Mouse (Mus musculus): Measurements from ENCODE around the gene Srrm3.

Srrm3 gene

DNA sequence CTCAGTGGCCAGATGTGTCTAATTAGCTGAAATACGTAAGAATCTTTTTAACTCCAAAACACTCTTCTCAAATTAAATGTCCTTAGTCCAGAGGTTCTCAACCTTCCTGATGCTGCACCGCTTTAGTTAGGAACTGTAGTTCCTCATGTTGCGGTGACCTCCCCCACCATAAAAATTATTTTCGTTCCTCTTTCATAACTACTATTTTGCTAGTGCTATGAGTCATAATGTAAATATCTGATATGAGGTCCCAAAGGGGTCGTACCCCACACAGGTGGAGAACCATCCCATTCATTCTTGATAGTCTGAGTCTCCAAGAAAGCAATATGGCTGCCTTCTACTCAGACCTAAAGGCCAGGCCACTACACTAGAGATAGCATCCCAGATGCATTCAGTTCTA, 63.8 kb downstream of the Srrm3 start:
- no peak for DNase-seq (ENCODE audit: low spot score)

DNA sequence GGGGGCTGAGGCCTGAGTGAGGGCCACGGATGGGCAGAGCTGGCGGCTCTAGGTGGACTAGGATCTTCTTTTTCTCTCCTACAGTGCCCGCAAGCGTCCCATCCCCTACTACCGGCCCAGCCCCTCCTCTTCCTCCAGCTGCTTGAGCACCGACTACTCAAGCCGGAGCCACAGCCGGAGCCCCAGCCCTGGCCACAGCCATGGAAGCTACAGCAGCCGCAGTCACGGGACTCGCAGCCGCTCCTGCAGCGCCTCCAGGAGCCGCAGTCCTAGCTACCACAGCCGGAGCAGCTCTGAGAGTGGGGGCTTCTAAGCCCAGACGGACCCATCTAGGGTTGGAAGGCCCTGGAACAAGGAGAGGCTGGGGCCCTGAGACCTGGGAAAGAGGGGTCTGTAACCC, 66.3 kb downstream of the Srrm3 start:
- no peak for DNase-seq (ENCODE audit: low spot score)

DNA sequence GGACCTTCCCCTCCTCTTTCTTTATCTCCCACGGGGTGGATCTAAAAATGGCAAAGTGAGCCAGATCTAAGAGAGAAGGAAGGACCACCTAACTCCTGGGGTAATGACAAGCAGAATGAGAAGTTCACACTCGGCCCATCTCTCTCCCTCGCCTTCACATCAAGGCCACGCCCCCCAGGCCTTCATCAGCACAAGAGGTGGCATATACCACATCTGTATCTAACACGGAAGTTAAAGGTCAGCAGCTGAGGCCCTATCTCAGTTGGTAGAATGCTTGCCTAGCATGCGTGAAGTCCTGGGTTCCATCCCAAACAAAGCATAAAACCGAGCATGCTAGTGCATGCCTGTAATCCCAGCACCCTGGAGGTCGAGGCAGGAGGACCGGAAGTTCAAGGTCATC, 67.1 kb downstream of the Srrm3 start:
- DNase-seq (ENCODE audit: low spot score): no peak

DNA sequence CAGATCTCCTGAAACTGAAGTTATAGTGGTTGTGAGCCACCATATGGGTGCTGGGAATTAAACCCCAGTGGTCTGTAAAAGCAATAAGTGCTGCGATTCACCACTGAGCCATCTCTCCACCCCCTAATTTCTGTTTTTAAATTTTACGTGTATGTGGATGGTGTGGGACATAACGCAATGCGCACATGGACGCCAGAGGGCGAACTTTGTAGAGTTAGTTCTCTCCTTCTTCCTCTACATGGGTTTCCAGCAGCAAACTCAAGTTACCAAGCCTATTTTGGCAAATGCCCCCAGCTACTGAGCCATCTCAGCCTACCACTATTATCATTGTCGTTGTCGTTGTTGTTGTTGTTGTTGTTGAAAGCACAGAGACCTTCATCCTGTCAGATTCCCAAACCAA, 70.5 kb downstream of the Srrm3 start:
- DNase-seq (ENCODE audit: low spot score): no peak

DNA sequence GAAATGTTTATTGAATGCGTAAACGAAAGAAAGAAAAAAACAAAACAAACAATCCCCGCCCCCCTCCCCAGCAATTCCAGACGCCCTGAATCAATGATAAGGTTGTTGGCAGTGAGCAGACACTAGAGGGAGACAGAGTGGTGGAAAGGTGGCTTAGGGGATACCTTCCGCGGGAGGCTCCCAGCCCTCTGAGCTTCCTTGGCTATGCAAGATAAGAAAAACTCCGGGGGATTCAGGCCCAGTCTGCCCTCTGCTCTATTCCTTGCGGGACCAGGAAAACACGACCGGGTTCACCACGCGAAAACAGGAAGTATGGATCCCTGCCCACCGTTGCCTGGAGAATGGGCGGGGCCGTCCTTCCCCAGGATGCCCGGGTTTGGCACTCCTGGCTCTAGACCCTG, 71.1 kb downstream of the Srrm3 start:
- DNase-seq (ENCODE audit: low spot score): peak; percentile 66

DNA sequence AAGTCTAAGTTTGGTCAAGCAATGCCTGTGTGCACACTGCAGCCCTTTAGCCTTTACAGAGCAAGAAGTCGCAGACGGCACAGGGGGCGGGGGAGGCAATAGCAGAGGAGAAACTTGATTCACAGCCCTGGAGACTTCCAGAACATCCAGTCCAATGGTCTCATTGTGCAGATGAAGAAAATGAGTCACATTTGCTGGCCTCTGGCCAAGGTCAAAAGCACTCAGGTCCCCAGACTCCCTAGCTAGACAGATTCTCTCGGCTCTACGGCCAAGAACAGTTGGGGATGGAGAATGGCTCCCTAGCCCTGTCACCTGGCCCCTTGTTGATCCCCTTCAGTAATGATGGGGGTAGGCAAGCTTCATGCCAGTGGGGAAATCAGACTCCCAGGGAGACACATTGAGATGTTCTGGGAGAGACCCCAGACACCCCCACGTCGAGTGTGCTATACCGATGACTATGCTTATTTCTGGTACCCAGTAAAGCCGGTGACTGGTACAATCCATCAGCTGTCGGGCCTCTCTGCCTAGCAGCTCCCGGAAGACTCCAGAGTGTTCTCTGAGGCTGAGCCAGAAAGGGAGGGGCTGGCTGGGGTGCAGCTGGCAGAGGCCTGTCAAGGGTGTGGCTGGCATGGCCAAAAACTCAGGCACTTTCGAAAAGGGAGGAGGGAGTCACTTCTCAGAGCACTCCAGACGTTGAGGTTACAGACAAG, 72.9 kb downstream of the Srrm3 start:
- DNase-seq (ENCODE audit: low spot score): no peak

DNA sequence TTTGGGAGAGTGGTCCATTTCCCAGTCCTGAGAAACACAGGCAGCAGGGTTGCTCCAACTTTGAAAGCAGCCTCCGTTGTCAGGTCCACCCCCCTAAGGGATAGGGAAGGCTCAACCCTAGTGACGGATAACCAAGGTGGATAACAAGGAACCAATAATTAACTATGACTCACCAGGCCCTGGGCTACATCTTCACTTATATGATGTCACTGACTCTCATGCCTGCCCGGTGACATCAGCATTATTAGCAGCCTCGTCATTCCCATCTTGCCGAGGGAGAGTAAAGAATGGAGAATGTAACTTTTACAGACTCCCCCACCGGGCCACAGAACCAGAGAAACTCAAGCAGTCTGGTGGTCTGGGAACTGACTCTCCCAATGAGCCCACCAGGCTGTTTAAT, 78.0 kb downstream of the Srrm3 start:
- DNase-seq (ENCODE audit: low spot score): no peak

DNA sequence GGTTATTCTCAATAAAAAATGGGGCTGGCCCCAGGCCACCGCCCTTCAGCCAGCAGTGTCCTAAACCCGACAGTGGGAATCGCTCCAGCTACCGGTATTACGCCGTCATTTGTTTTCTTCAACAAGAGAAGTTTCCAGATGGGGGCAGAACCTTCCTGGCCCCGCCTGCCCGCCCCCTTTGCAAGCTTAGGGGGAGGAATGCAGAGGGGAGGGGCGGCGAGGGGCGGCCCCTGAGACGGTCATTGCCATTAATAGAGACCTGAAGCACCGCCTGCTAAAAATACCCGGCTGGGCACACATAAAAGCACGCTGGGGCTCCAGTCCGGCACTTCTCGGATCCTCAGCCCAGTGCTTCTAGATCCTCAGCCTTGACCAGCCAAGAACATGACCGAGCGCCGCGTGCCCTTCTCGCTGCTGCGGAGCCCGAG, 81.0 kb downstream of the Srrm3 start, which contains the start of gene Hspb1:
TSS of gene Hspb1 (plus strand) at position 245 of the 428 bp plus-strand sequence.
- DNase-seq (ENCODE audit: low spot score): peak; percentile 88

DNA sequence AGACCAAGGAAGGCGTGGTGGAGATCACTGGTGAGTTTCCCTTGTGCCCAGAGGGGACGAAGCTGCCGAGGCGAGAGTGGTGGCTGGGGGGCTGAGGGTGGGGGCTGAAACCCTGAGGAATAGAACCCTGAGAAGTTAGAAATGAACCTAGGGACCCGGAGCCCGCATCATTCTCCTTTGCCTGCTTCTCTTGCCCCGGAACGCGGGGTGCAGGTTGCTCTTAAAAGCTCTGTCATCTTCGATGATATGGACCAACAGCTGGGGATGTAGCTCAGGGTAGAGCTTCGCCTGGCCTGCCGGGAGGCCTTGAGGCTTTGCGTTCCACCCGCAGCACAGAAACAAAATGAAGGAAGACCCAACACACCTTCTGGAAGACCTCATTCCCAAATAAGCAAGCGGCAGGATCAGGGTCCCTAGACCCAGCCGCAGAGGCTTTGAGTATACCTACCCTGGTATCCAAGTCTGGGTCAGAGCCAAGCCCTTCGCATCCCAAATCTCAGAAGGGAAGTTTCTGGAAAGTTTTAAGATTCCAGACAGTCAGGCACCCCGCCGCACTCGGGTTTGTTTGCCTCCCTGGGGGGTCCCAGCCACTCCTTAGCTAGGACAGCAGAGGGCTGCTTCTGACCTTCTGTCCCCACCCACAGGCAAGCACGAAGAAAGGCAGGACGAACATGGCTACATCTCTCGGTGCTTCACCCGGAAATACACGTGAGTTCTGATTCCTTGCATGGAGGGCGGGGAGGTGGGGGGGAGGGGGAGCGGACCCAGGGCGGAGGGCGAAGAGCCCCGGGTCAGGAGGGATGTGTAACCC, 81.9 kb downstream of the Srrm3 start:
- peak; percentile 71 for DNase-seq (ENCODE audit: low spot score)

DNA sequence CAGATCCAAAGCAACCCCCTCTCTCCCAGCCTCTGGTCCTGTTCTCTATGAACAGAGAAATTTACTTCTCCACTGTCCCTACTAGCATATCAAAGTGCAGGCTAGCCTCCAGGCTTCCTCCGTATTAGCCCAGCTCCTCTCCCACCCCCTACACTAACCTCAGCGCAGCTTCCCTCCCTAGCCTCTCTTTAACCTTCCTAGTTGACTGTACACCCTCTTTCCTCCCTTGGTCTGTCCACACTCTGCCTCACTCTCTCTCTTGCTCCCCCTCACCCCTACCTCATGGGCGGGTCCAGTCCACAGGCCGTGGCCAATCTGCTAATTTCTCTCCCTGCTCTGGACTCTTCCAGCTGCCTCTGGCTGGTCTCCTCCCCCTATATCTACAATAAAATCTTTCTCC, 83.6 kb downstream of the Srrm3 start:
- no peak for DNase-seq (ENCODE audit: low spot score)

DNA sequence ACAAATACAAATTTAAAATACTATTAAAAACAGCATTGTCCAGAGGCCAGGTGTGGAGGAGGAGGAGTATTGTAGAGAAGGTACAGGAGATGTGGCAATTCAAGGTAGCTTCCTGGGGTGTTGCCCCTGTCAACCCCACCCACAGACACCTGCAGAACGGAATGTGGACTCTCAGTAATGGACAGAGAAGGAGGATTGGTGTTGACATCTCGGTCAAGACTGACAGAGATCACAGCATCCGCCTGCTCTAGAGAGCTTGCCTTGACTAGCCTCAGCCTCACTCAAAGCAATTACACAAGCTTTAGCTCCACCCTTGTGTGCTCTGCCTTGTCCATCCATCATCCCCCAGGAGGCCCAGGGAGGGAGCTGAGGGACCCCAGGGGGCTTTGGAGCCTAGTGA, 84.2 kb downstream of the Srrm3 start:
- DNase-seq (ENCODE audit: low spot score): no peak

DNA sequence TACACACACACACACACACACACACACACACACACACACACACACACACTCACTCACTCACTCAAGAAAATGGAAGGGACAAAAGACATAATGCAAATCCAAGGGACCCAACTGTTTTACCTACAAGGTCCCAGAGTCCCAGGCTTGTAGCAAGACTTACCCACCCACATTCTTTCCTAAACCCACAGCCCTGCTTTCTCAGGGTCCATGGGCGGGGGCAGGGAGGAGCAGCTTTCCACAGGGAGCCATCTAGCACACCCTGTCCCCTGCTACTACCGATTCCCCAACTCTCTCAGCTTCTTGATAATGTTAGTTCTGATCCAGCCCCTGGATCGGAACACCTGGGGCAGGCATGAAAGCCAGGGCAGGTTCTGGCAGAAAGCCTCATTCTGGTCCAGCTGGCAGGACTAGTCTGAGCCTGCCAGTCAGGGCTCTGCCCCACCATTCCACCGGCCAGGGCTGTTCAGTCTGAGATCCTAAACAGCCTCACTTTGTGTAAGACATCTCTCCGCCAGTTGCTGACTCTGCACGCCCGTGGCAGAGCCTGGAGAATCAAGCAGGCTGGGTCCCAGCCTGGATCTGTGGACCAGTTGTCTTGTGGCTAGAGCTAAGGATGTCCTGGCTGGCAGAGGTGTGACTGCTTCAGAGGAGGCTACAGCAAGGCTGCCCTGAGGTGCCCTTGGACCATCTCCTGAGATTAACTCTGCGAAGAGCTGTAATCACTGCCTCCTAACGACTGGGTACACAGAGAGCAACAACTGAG, 86.1 kb downstream of the Srrm3 start:
- DNase-seq (ENCODE audit: low spot score): no peak

DNA sequence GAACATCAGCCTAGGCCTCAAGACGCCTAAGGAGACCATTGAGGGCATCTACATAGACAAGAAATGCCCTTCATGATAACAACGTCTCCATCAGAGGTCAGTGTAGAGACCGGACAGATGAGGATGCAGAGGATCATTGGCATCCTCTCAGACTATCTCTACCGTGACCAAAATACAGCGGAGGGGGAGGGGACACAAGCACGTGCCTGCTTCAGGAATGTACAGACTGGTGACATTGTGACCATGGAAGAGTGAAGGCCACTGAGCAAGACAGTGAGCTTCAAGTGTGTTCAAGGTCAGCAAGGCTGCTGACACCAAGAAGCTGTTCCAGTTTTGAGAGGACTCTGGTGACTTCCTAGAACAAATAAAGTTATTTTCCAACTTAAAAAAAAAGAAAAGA, 88.3 kb downstream of the Srrm3 start:
- DNase-seq (ENCODE audit: low spot score): no peak

DNA sequence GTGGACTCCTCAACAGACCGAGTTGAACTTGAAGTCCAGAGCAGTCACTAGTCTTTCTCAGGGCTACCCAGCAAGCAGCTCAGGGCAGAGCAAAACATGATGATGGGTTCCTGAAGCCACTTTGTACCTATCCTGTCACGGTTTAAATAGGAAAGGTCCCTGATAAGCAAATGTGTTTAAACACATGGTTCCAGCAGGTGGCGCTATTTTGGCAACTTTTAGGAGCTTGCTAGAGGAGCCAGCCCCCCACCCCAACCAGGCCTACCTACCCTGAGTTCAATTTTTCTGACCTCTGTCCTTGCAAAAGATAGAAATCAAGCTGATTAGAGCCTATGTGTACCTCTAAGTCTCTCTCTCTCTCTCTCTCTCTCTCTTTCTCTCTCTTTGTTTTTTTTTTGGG, 91.3 kb downstream of the Srrm3 start:
- DNase-seq (ENCODE audit: low spot score): no peak

DNA sequence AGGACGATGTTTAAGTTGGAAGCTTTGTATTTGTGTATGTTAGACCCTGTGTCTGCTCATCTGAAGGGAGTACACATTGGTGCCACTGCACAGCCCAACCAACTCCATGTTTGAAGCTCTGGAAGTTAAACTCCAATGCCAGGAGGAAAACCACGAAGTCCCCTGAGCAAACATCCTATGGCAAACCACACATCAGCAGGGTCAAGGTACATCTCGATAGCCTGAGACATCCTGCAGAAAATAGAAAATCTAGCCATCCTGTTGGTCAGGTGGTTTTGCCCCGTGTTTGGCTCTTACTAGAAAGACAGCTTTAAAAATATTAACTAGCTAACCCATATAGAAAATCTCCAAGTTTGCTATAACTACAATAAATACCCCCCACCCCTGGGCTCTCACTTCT, 92.3 kb downstream of the Srrm3 start:
- DNase-seq (ENCODE audit: low spot score): peak; percentile 72

DNA sequence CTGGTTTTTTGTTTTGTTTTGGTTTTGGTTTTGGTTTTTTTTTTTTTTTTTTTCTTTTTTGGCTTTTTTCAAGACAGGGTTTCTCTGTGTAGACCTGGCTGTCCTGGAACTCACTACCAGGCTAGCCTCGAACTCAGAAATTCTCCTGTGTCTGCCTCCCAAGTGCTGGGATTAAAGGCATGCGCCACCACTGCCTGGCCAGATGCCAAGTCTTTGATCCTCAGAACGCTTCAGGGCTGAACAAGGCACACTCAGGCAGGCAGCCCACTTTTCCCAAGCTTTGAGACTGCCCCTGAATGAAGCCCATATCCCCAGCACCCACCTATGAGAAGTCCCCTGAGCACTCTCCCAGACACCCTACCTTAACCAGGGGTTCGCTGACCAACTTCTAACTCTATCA, 93.1 kb downstream of the Srrm3 start:
- DNase-seq (ENCODE audit: low spot score): no peak

DNA sequence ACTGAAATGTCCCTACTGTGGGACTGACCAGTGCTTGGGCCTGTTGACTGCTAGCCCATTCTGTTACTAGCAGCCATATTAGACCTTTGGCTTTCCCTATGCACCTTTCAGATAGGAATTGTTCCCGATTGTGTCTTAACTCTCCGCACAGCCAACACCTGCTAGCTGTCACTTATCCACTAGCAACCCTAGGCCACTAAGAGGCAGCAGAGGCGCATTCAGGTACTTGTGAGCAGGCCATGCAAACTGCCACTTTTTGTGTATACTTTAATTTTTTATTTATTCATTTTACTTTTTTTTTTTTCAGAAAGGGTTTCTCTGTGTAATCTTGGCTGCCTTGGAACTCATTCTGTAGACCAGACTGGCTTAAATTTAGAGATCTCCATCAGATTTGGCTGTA, 94.0 kb downstream of the Srrm3 start:
- DNase-seq (ENCODE audit: low spot score): no peak

DNA sequence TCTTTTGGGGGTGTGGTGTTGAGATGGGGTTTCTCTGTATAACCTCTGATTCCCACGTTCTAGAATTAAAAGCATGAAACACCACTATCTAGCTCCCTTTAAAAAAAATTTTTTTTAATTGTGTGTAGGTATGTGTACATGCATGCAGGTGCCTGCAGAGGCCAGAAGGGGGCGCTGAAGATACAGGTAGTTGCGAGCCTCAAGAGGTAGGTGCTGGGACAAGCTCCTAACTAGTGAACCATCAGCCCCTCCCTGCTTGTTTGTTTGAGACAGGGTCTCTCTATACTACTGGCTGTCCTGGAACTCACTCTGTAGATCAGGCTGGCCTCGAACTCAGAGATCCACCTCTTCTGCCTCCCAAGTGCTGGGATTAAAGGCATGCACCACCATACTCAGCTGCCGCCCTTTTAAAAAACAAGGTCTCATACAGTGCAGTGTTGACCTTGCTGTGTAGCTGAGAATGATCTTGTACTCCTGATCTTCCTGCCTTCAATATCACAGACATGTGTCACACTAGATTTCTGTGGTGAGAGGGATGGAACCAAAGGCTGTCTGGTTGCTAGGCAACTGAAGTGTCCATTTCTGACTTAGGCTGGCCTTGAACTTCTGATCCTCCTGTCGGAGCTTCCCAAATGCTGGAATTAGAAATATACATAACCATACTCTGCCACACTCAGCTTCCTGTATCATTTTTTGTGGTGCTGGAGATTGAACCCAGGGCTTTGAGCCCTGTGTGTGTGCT, 94.8 kb downstream of the Srrm3 start:
- no peak for DNase-seq (ENCODE audit: low spot score)

DNA sequence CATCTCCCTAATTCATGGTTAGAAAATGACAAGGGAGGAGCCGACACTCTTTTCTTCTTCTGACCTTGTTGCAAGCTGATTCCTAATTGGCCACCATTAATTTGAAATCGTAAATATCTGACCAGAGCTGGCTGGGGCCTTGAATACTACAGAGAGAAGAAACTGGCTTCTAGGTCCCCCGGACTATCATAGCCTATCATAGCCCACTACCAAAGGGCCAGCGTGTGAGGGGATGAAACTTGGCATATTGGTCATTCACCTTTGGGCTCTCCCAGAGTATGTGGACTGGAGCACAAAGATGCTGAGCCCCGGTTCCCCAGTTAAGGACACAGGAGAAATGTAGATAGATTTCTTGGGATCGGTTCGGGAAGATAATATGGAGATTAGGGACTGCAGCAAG, 96.4 kb downstream of the Srrm3 start:
- no peak for DNase-seq (ENCODE audit: low spot score)

DNA sequence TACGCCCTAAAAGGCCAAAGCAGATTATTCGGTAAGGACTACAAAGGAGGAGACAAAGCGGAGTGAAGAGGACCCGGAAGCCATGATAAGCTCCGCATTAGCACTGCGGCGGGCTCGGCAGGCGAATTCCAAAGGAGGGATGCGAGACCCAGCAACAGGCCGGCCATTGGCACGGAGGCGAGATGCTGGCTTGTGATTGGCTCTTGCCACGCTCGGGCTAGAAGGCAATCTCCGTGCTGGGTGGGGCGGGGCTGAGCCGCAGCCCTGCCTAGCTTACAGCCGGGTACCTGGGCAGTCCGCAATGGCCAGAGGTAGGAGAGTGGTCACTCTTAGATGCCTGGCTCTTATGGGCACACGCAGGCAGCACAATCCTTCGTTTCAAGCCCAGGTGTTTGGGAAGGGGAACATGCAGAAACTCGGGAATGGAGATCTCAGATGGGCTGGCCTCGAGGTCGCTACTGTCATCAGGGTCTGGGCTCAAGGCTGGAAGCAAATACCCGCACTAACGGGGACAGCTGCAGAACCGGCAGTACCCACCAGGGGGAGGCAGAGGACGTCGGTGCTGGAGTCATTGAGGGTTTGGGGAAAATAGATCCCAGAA, 97.0 kb downstream of the Srrm3 start:
- peak; percentile 90 for DNase-seq (ENCODE audit: low spot score)

DNA sequence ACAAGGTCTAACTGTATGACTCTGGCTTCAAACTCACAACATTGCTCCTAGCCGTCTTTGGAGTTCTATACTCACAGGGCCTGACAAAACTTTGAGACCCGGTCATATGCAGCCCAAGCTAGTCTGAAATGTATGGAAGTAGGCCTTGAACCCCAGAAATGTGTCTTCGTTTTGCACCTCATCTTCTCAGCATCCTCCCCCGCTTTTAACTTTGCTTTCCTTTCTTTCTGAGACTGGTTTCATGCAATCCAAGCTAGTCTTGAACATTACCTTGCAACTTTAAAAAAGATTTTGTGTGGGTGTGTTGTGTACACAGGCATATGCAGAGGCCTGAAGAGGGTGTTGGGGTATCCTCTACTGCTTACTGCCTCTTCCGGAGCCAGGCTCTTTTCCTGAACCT, 97.6 kb downstream of the Srrm3 start:
- no peak for DNase-seq (ENCODE audit: low spot score)
